Mouse (Mus musculus): ENCODE data around the gene Hspbap1. TPM values are rescaled to one million over a fixed set of nuclear protein-coding genes. Genes with fewer than 3 reads are reported as not detected.

The Hspbap1 gene
- total RNA-seq, 2 experiments from 2014 or later, result 5.7 to 7.0 TPM

DNA sequence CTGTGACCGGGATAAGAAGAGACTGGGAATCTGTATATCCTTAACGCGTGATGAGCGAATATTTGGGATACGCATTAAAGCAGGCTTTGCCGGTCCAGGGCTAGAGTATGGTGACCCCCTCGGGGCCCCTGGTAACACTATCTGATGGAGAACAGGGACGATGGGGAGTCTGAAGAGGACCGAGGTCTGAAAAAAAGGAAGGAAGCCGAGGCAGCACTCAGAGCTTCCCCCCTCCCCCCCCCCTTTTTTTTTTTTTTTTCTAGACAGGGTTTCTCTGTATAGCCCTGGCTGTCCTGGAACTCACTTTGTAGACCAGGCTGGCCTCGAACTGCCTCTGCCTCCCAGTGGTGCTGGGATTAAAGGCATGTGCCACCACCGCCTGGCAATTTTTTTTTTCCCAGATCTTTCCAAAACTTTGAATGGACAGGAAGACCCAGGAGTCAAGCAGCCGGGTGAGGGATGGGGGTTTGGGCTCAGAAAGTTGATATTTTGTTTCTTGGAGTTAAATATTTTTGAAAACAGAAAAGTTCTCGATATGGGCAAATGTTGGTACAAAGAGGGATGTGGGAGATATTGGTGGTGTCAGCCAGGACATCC lies 102.3 kb downstream of the Hspbap1 start:
- no peak for DNase-seq

DNA sequence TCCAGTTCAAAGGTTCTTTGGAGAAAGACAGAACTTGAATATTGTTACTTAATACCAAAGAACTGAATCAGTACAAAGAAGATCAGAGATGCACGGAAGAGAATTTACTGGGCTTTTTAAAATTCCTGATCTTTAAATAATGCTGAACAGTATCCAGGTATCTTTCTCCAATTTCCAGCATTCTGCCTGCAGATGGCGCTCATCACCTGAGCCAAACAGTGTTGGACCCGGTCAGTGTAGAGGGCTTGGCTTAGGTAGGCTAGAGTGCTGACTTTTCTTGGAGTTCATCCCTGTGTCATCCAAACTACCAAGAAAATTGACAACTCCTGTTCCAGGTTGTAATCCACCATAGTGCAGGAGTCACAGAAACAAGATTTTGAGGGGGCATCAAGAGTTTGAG lies 104.2 kb downstream of the Hspbap1 start:
- DNase-seq, result peak; percentile 80

Other genes with a start within 250 kb of the Hspbap1 start
- 10 to 100 TPM in 1 of 2 experiments, 1 to 10 TPM in 1; 3.3 to 14.8 TPM for gene Sema5b, start 229.2 kb upstream of the Hspbap1 start, total RNA-seq (2021)
- 10 to 100 TPM; 36.1 to 42.2 TPM for gene Dirc2, start 1.0 kb upstream of the Hspbap1 start, total RNA-seq (2021)
- gene Parp14, start 101.2 kb downstream of the Hspbap1 start, total RNA-seq (2021), result 10 to 100 TPM; 14.8 to 15.7 TPM
- gene Parp9, start 168.1 kb downstream of the Hspbap1 start, total RNA-seq (2021), result 10 to 100 TPM; 15.0 to 16.2 TPM
- gene Dtx3l, start 168.8 kb downstream of the Hspbap1 start, total RNA-seq (2021), result 10 to 100 TPM in 1 of 2 experiments, 1 to 10 TPM in 1; 9.1 to 10.9 TPM
- 10 to 100 TPM; 70.0 to 85.0 TPM for gene Kpna1, start 208.4 kb downstream of the Hspbap1 start, total RNA-seq (2021)